In genomic region chr3:123266753-123267651, GRCm38 (mm10) we compare ENCODE assay signal across 8 mouse cellular contexts. TPM values are rescaled to one million over a fixed set of nuclear protein-coding genes. Genes with fewer than 3 reads are reported as not detected.
DNase-seq lines count a peak whose midpoint lies in the region; ATAC-seq and TF ChIP-seq lines count a peak whose summit lies in the region.

Gene Sec24d (plus strand): TSS chr3:123267455.

- peak within 1 kb of the TSS; percentile 70 for H3K9ac ChIP-seq in MEL (ENCODE audit: control insufficient read depth, low read depth, low read length, poor library complexity, severe bottlenecking)
- peak within 1 kb of the TSS; percentile 55 for H3K9ac ChIP-seq in lung, embryonic 15.5 days

- H3K9me3 ChIP-seq in MEL (replicated peaks; ENCODE audit: insufficient read depth, low read length): no peaks in the 10 kb centered on the region
- no peaks in the 10 kb centered on the region for H3K9me3 ChIP-seq in lung, embryonic 15.5 days

- WGBS in lung, embryonic 15.5 days: 2% methylated on average over 68 of the region's 68 CpGs
- 2% methylated on average over 68 of the region's 68 CpGs for WGBS in olfactory bulb, adult 2 months

- TF ChIP-seq EP300 in MEL (IDR thresholded peaks at IDR 0.05; ENCODE audit: low read depth in 1 of 2, low read length in 2 of 2): no peak

- TF ChIP-seq CTCF in MEL (IDR thresholded peaks at IDR 0.05 in 2 of 3, conservative IDR thresholded peaks at IDR 0.05 in 1 of 3; ENCODE audit: control insufficient read depth in 1 of 3, insufficient read depth in 1 of 3, low read depth in 2 of 3, low read length in 3 of 3, poor library complexity in 1 of 3, severe bottlenecking in 1 of 3): no peak
- TF ChIP-seq CTCF in olfactory bulb, adult 2 months (IDR thresholded peaks at IDR 0.05; ENCODE audit: insufficient read depth, low read depth, low read length): no peak

- peak; percentile 86 for DNase-seq in MEL (ENCODE audit: low read depth, low spot score)
- peak; percentile 58 for DNase-seq in cerebellum, adult 8-10 months
- peak; percentile 40 for DNase-seq in layer of hippocampus, adult 9-10 months (ENCODE audit: low spot score)
- peak; percentile 86 to 90 for DNase-seq in thymus, adult 18-20 months

- peak; percentile 53 to 54; a peak in 2 of 4 replicates for TF ChIP-seq POLR2A in MEL (IDR thresholded peaks at IDR 0.05; ENCODE audit: control insufficient read depth in 1 of 2, insufficient read depth in 1 of 2, low read depth in 1 of 2, low read length in 2 of 2, poor library complexity in 1 of 2)
- peak; percentile 44; the same call in 1 of the 2 replicates for TF ChIP-seq POLR2A in olfactory bulb, adult 2 months (IDR thresholded peaks at IDR 0.05; ENCODE audit: insufficient read depth, low read depth, low read length)

- H3K79me2 ChIP-seq in MEL (ENCODE audit: control insufficient read depth, insufficient read depth, low read length, poor library complexity): no peaks in the 10 kb centered on the region; the same call in 1 of the 2 replicates

- H3K27ac ChIP-seq in MEL (ENCODE audit: control insufficient read depth, low read depth, low read length): no peak within 1 kb of the TSS
- peak within 1 kb of the TSS; percentile 69 for H3K27ac ChIP-seq in lung, embryonic 15.5 days
- H3K27ac ChIP-seq in olfactory bulb, adult 2 months (ENCODE audit: insufficient read depth, low read depth, low read length): no peak within 1 kb of the TSS

- H3K4me2 ChIP-seq in lung, embryonic 15.5 days: peak within 1 kb of the TSS; percentile 72

- H3K4me3 ChIP-seq in MEL (ENCODE audit: control insufficient read depth in 1 of 2, insufficient read depth in 1 of 2, low read depth in 2 of 2, low read length in 2 of 2): peak within 1 kb of the TSS; percentile 54 to 92
- peak within 1 kb of the TSS; percentile 61 for H3K4me3 ChIP-seq in lung, embryonic 15.5 days
- H3K4me3 ChIP-seq in olfactory bulb, adult 2 months (ENCODE audit: insufficient read depth, low read depth, low read length): peak within 1 kb of the TSS; percentile 87

- H3K4me1 ChIP-seq in MEL (ENCODE audit: control insufficient read depth in 1 of 2, insufficient read depth in 2 of 2, low read length in 2 of 2): peaks cover 0 to 2% of the 10 kb centered on the region in 2 experiments; a peak in 1 of 4 replicates
- H3K4me1 ChIP-seq in lung, embryonic 15.5 days: peaks cover 4% of the 10 kb centered on the region; the same call in 1 of the 2 replicates
- H3K4me1 ChIP-seq in olfactory bulb, adult 2 months (ENCODE audit: control insufficient read depth, insufficient read depth, low read length): peaks cover 4% of the 10 kb centered on the region; the same call in 1 of the 2 replicates

- H3K27me3 ChIP-seq in MEL (ENCODE audit: control insufficient read depth in 1 of 2, insufficient read depth in 2 of 2, low read length in 2 of 2): no peaks in the 10 kb centered on the region
- no peaks in the 10 kb centered on the region for H3K27me3 ChIP-seq in lung, embryonic 15.5 days

- H3K36me3 ChIP-seq in MEL (ENCODE audit: control insufficient read depth in 1 of 2, insufficient read depth in 2 of 2, low read length in 2 of 2): peaks cover 0 to 3% of the 10 kb centered on the region in 2 experiments; a peak in 2 of 4 replicates
- H3K36me3 ChIP-seq in lung, embryonic 15.5 days: peaks cover 21% of the 10 kb centered on the region

- no peak for TF ChIP-seq RAD21 in MEL (IDR thresholded peaks at IDR 0.05; ENCODE audit: low read depth, low read length)

- ATAC-seq in frontal cortex, adult (ENCODE audit: low TSS enrichment): peak; percentile 87
- peak; percentile 79 to 80 for ATAC-seq in hematopoietic stem cell, adult 5-6 weeks (replicated peaks in 1 of 2; ENCODE audit: insufficient read depth in 1 of 2, low FRiP score in 2 of 2, low TSS enrichment in 1 of 2, low read depth in 1 of 2, poor library complexity in 2 of 2, severe bottlenecking in 2 of 2)
- ATAC-seq in lung, embryonic 15.5 days (ENCODE audit: borderline replicate concordance, extremely low read depth, low FRiP score, low TSS enrichment): peak; percentile 87

TF ChIP-seq in MEL, 35 proteins besides CTCF, POLR2A, EP300 and RAD21:
- TF ChIP-seq ELF1 (IDR thresholded peaks at IDR 0.05; ENCODE audit: low read depth, low read length): 0 out of 2 replicates have a peak, but pooled peaks have one; percentile 27
- TF ChIP-seq CHD1 (IDR thresholded peaks at IDR 0.05; ENCODE audit: low read depth, low read length): no peak
- no peak for TF ChIP-seq POLR2AphosphoS2 (IDR thresholded peaks at IDR 0.05; ENCODE audit: low read length)
- TF ChIP-seq NRF1 (IDR thresholded peaks at IDR 0.05; ENCODE audit: insufficient read depth, low read depth, low read length, poor library complexity, severe bottlenecking): peak; percentile 37; the same call in 1 of the 2 replicates
- no peak for TF ChIP-seq TCF12 (IDR thresholded peaks at IDR 0.05; ENCODE audit: low read depth, low read length)
- TF ChIP-seq UBTF (IDR thresholded peaks at IDR 0.05; ENCODE audit: borderline replicate concordance, insufficient read depth, low read depth, low read length): no peak
- TF ChIP-seq POLR2AphosphoS5 (IDR thresholded peaks at IDR 0.05; ENCODE audit: borderline replicate concordance, low read depth, low read length): no peak
- no peak for TF ChIP-seq MYB (IDR thresholded peaks at IDR 0.05; ENCODE audit: low read depth, low read length)
- no peak for TF ChIP-seq SMC3 (IDR thresholded peaks at IDR 0.05; ENCODE audit: low read depth, low read length)
- TF ChIP-seq NELFE (IDR thresholded peaks at IDR 0.05; ENCODE audit: low read depth, low read length): peak; percentile 50
- TF ChIP-seq TBP (IDR thresholded peaks at IDR 0.05; ENCODE audit: low read depth, low read length): no peak
- peak; percentile 24; the same call in 1 of the 2 replicates for TF ChIP-seq HCFC1 (IDR thresholded peaks at IDR 0.05; ENCODE audit: low read depth, low read length)
- no peak for TF ChIP-seq ETS1 (IDR thresholded peaks at IDR 0.05; ENCODE audit: low read depth, low read length)
- no peak for TF ChIP-seq RCOR1 (IDR thresholded peaks at IDR 0.05; ENCODE audit: low read depth, low read length)
- no peak for TF ChIP-seq BHLHE40 (IDR thresholded peaks at IDR 0.05; ENCODE audit: borderline replicate concordance, low read depth, low read length)
- TF ChIP-seq E2F4 (IDR thresholded peaks at IDR 0.05; ENCODE audit: borderline replicate concordance, low read depth, low read length): no peak
- no peak for TF ChIP-seq KAT2A (conservative IDR thresholded peaks at IDR 0.05; ENCODE audit: low read depth, low read length)

RNA-seq across cellular contexts. Expression of gene Sec24d, which starts in this region (rescaled TPM):
- 10.3 and 12.2 TPM in 2 replicates for total RNA-seq in MEL (2012; rRNA removed)
- polyA plus RNA-seq in MEL (2012; ENCODE audit: insufficient read depth in 1 of 2, insufficient read length in 2 of 2, low read depth in 1 of 2, low replicate concordance in 2 of 2, missing spikeins in 1 of 2): 10 to 100 TPM in 1 of 2 experiments, not detected in 1; 23.9 TPM
- 19.0 and 22.5 TPM in 2 replicates for total RNA-seq in hematopoietic stem cell, adult 5-6 weeks (2017)
- polyA plus RNA-seq in lung, embryonic 15.5 days (2015; fragmentation: Nextera tagmentation; extraction: Ambion mirVana): 67.2 and 75.2 TPM in 2 replicates
- polyA plus RNA-seq in olfactory bulb, adult 2 months (2012; ENCODE audit: insufficient read depth, insufficient read length, low replicate concordance, missing spikeins): not detected in 2 replicates
